Mouse (Mus musculus): ENCODE results near the gene Camta2. TPM values are rescaled to one million over a fixed set of nuclear protein-coding genes. Genes with fewer than 3 reads are reported as not detected.

Gene Camta2
- polyA plus RNA-seq (2012; rRNA removed), result 17.7 and 19.8 TPM in 2 replicates

DNA sequence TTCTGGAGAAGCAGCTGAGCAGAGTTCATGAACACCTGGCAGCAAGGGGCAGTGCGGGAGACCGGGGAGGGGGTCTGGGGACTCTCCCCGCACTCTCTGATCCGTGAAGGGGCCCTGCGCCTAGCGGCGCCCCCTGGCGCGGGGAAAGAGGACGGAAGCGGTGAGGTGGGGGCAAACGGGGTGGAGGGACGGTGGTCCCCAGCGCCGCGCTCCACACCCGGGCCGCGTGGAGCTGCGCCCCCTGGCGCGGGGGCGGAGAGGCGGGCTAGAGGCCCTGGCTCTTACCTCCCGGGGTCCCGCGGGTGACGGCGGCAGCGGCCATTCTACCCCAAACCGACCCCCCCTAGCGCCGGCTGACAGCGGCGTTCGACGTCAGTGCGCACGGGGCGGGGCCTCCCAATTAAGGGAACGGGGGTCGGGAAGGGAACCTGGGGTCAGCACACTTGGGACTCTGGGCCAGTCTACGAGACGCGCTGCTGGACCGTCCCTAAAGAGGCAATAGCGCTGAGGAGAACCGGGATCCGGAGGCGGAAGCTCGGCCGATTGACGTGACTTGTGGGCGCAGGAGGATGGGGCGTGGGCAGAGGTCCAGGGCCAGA lies at the start of gene Camta2:
Camta2 (minus strand) TSS at position 505 of the 599 bp plus-strand sequence.

DNA sequence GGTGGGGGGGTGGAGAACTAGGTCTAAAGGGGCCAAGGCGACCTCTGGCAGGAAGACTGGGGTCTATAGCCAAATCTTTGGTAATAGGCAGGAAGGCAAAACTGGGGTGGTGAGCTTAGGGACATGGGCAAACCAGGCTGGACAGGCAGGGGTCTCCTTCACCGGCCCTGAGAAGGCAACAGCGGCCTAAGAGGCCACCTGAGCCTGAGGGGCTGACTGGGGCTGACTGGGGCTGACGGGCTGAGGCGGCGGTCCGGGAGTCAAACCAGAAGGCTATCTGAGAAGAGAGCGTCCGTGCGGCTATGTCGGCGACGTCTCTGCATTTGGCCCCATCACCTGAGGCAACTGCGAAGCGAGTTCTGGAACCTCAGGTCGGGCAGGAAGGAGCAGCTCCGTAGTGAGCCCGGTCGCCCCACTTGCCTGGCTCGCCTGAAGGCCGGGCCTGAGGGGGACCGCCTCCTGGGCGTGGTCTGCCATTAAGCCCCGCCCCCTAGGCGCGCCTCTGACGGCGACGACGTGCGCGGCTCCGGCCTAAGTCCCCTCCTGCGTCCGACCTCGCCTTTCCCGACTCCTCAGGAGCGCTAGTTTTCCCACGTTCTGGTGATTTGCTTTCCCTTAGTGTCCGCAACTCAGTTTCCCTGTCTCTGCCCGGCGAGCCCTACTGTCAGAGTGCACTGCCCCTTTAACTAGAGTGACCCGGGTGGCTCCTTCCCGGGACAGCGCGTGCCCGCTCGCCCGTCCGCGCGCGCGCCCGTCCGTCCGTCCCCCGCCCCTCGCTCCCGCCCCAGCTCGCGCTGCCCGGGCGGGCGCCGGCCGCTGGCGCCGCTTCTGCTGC lies 12.0 kb upstream of the Camta2 start, which contains the start of the genes Inca1 and Kif1c:
Inca1 (minus strand) TSS at position 434 of the 835 bp plus-strand sequence.
Kif1c (plus strand) TSS at position 827 of the 835 bp plus-strand sequence.

DNA sequence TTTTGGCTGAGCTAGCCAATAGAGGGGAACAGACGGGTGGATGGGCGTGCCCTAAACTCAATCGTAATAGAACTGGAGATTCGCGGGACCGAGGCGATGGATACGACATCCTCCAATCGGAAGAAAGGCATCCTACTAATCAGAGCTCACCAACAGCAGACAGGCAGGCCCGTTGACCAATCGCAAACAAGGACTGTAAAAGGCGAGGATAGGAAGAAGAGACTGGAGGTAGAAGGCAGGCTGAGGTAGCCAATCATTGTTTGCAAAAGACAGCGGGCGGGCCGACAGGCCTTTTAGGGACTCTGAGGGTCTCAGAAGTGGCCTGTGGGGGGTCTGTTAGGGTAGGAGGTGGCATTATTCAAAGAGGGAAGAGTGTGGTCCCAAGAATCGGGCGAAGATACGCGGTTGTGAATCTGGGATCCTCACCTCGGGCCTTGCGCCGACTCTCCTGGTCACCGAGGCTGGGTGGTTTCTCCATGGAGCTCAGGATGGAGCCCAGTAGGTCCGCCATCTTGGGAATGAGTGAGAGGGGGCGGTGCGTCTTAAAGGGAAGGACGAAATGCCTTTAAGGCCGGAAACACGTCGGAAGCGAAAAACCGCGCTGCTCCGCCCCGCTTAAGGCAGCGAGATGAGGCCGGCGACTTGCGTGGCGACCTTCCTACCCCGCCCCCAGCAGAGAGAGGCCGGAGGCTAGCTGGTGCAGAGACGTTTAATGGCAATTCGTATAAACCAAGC lies 19.0 kb downstream of the Camta2 start, which contains the start of gene Spag7:
Spag7 (minus strand) TSS at position 646 of the 735 bp plus-strand sequence.

DNA sequence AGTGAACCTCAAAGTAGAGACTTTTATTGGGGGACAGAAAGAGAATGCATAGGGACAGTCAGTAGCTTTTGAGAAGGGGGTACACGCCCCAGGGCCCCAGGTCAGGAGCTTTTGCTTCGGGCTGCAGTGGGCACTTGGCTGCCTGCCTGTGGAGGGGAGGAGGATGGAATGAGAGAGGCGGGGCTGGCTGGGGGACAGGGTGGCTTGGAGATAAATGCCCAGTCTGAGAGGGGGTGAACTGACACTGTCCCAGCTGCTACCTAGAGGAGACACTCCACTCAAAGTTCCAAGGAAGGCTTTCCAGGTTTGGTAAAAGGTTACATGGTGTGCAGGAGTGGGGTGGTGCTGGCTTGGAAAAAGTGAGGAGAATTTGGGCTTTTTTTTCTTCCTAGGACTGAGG lies 30.9 kb downstream of the Camta2 start, which contains the start of gene Eno3:
Eno3 (plus strand) TSS at position 239 of the 400 bp plus-strand sequence.

DNA sequence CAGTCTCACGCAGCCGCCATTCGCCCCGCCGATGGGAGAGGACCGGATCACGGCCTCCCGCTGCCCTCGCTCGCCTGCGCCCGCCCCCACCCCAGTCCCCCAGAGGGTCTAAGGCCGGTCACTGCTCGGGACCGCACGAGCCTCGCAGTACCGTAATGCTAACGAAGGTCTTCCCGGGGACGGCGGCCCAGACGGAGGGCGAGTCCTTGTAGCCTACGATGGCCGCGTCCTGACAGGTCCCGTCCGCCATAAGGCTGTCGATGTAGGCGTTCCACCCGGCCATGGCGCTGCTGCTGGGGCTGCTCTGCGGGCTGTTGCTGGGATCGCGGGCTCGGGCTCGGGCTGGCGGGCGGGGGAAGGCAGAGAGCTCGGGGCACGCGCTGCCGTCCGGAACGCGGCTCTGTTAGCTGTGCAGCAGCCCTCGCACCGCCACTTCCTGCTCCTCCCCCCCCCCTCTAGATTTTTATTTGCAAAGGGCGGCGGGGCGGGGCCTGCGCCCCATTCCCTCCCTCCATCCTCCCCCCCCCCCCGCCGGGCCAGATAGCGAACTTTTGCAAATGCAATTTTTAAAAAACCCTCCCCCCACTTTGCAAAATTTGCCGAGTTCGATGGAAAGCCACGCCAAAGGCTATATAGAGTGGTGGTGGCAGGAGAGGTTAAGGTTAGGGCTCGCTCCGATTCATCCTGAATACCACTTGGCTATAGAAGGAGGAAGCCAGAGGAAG lies 33.5 kb downstream of the Camta2 start, which contains the start of gene Pfn1:
Pfn1 (minus strand) TSS at position 447 of the 725 bp plus-strand sequence.

DNA sequence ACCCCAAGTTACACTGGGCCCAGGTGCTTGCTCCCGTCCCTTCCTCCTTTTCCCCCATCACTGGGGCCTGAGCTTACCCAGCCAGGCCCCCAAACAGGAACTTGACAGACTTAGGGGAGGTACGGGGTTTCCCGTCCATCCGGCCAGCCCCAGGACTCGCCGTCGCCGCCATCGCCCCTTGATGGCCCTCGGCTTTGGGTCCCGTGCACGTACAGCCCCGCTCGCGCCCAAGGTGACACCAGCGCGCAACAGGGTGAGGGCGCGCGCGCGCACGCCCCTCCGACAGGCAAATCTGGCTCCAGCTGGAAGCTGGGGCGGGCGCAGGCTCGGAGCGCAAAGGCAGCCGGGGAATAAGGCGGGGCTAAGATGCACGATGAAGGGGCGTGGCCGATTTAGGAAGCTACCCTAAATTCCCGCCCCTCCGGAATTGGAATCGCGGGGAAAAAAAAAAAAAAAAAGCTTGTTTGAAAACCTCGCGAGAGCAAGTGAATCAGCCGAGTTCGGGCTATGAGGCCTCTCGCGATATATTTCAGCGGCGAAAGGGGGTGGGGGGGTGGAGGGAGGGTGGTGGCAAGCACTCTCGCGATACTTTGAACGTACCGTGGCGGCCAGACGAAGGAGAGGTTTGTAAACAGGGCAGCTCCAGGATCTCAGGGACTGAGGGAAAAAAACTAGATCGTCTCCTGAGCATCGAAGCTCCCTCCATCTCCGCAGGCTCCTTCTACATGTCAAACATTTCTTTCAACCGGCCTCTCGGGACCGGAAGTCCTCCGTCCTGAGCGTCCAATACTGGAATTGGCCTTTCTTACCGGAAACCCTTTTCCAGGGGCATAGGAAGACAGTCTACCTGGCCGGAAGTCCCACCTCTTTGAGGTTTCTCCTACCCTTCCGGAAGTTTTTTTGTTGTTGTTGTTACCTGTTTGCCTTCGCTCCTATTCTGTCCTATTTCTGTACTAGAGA lies 40.9 kb downstream of the Camta2 start, which contains the start of the genes Rnf167 and Slc25a11:
Rnf167 (plus strand) TSS at position 545 of the 960 bp plus-strand sequence.
Slc25a11 (minus strand) TSS at position 789 of the 960 bp plus-strand sequence.

DNA sequence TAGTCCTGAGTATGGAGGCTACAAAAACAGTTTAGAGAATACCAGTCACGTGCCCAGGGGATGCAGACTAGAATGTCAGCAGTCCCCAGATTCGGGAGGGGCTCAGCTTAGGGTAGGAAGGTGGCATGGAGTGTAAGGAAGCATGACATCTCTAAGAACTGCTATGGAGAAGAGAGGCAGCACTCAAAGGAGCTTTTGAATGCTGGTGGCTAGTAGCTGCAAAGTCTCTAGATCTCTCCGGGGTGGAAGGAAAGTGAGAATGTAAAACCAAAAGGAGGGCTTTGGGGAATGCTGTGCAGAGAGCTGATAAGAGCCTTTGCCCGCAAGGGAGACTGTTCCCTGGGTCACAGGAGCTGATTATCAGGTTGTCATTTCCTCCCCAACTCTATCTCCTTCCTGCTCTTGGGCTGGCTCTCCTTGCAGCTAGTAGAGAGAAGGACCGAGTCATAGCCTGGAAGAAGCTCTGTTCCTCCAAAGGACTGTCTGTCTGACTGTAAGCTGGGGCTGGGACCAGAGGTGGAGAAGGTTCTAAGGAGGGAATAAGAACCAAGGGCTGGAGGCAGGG lies 49.1 kb downstream of the Camta2 start, which contains the start of gene Gp1ba:
Gp1ba (plus strand) TSS at position 409 of the 565 bp plus-strand sequence.

Other genes with a start within 250 kb of the Camta2 start
- 6.9 and 7.9 TPM in 2 replicates for gene Med11, start 236.2 kb downstream of the Camta2 start, polyA plus RNA-seq (2012; rRNA removed)
- 2.3 TPM in 2 replicates for gene Zmynd15, start 228.7 kb downstream of the Camta2 start, polyA plus RNA-seq (2012; rRNA removed)
- 14.1 and 16.5 TPM in 2 replicates for gene Cxcl16, start 228.1 kb downstream of the Camta2 start, polyA plus RNA-seq (2012; rRNA removed)
- 9.1 and 10.4 TPM in 2 replicates for gene Tm4sf5, start 182.9 kb downstream of the Camta2 start, polyA plus RNA-seq (2012; rRNA removed)
- gene Vmo1, start 173.5 kb downstream of the Camta2 start, polyA plus RNA-seq (2012; rRNA removed), result not detected in 2 replicates
- 0.10 TPM in 1 of 2 replicates, not detected in the other for gene Gltpd2, start 168.9 kb downstream of the Camta2 start, polyA plus RNA-seq (2012; rRNA removed)
- 154 and 176 TPM in 2 replicates for gene Psmb6, start 162.7 kb downstream of the Camta2 start, polyA plus RNA-seq (2012; rRNA removed)
- gene Gm40193, start 155.2 kb downstream of the Camta2 start, polyA plus RNA-seq (2012; rRNA removed), result not detected in 2 replicates
- gene Pld2, start 148.0 kb downstream of the Camta2 start, polyA plus RNA-seq (2012; rRNA removed), result 25.1 and 27.7 TPM in 2 replicates
- gene Mink1, start 125.2 kb downstream of the Camta2 start, polyA plus RNA-seq (2012; rRNA removed), result 57.1 and 69.6 TPM in 2 replicates
- not detected in 2 replicates for gene 4930544D05Rik, start 72.3 kb downstream of the Camta2 start, polyA plus RNA-seq (2012; rRNA removed)
- 0.42 TPM in 1 of 2 replicates, not detected in the other for gene Chrne, start 68.9 kb downstream of the Camta2 start, polyA plus RNA-seq (2012; rRNA removed)
- gene Gp1ba, start 49.0 kb downstream of the Camta2 start, polyA plus RNA-seq (2012; rRNA removed), result 0.05 and 0.16 TPM in 2 replicates
- gene Rnf167, start 40.9 kb downstream of the Camta2 start, polyA plus RNA-seq (2012; rRNA removed), result 33.9 and 37.1 TPM in 2 replicates
- 46.6 and 58.0 TPM in 2 replicates for gene Slc25a11, start 40.6 kb downstream of the Camta2 start, polyA plus RNA-seq (2012; rRNA removed)
- gene Pfn1, start 33.5 kb downstream of the Camta2 start, polyA plus RNA-seq (2012; rRNA removed), result 1,547 and 3,714 TPM in 2 replicates
- 17.5 and 26.2 TPM in 2 replicates for gene Eno3, start 30.9 kb downstream of the Camta2 start, polyA plus RNA-seq (2012; rRNA removed)
- 8.1 and 8.5 TPM in 2 replicates for gene Spag7, start 18.7 kb downstream of the Camta2 start, polyA plus RNA-seq (2012; rRNA removed)
- gene Inca1, start 12.1 kb upstream of the Camta2 start, polyA plus RNA-seq (2012; rRNA removed), result 0.63 and 1.0 TPM in 2 replicates
- gene Kif1c, start 12.4 kb upstream of the Camta2 start, polyA plus RNA-seq (2012; rRNA removed), result 42.2 and 58.4 TPM in 2 replicates
- 0.48 and 0.54 TPM in 2 replicates for gene Zfp3, start 76.1 kb upstream of the Camta2 start, polyA plus RNA-seq (2012; rRNA removed)
- 0.06 and 0.09 TPM in 2 replicates for gene Scimp, start 124.5 kb upstream of the Camta2 start, polyA plus RNA-seq (2012; rRNA removed)
- 0.52 and 0.73 TPM in 2 replicates for gene Rabep1, start 156.7 kb upstream of the Camta2 start, polyA plus RNA-seq (2012; rRNA removed)

Measured in stomach, adult 2 months (tissue).